Mouse (Mus musculus) heart, embryonic 16.5 days (tissue): Measurements from ENCODE around the gene Spdye4c. TPM values are rescaled to one million over a fixed set of nuclear protein-coding genes. Genes with fewer than 3 reads are reported as not detected.

ENCODE experiments used
- ATAC-seq: fragments of 200-750 bp; cut with Nextera tagmentation; replicated peaks from 2 replicates; pipeline ENCODE4 v1.8.0; 2017; ENCODE audit warnings: moderate number of reproducible peaks; ENCODE audit not compliant: insufficient read depth, low FRiP score; ENCODE audit errors: extremely low read depth
- H3K27ac ChIP-seq: fragments of 300-500 bp; sonication (generic); 2 replicates; pipeline ENCODE4 v1.5.1; 2014; ENCODE audit warnings: mild to moderate bottlenecking, low read length, control low read depth, moderate library complexity
- H3K27me3 ChIP-seq: fragments of 300-500 bp; sonication (generic); 2 replicates; pipeline ENCODE4 v1.6.1; 2014; ENCODE audit warnings: low read length, mixed read lengths; ENCODE audit not compliant: control insufficient read depth, insufficient read depth
- H3K36me3 ChIP-seq: fragments of 300-500 bp; sonication (generic); 2 replicates; pipeline ENCODE4 v1.6.1; 2014; ENCODE audit not compliant: control insufficient read depth, insufficient read depth
- H3K4me1 ChIP-seq: fragments of 300-500 bp; sonication (generic); 2 replicates; pipeline ENCODE4 v1.6.1; 2014; ENCODE audit warnings: low read length, mixed read lengths; ENCODE audit not compliant: control insufficient read depth, insufficient read depth
- H3K4me2 ChIP-seq: fragments of 300-500 bp; sonication (generic); 2 replicates; pipeline ENCODE4 v1.6.1; 2014; ENCODE audit warnings: low read depth, mild to moderate bottlenecking, control low read depth, low read length
- H3K4me3 ChIP-seq: fragments of 300-500 bp; sonication (generic); 2 replicates; pipeline ENCODE4 v1.5.1; 2014; ENCODE audit warnings: mild to moderate bottlenecking, control low read depth, low read length
- H3K9ac ChIP-seq: fragments of 300-500 bp; sonication (generic); 2 replicates; pipeline ENCODE4 v1.6.1; 2014; ENCODE audit warnings: low read length, control low read depth
- H3K9me3 ChIP-seq: fragments of 300-500 bp; sonication (generic); replicated peaks from 2 replicates; pipeline ENCODE4 v1.6.1; 2016; ENCODE audit warnings: low read length; ENCODE audit not compliant: control insufficient read depth
- WGBS: fragments of 180-500 bp; shearing (Covaris S2); extraction: QIAGEN DNeasy Blood & Tissue Kit; methylation state at CpG from one replicate; pipeline ENCODE4 v1.1.7; 2014; 5-methylcytosine and 5-hydroxymethylcytosine counted together
- polyA plus RNA-seq: library from polyadenylated mRNA; unstranded; fragments of >200 nt; fragmentation: Nextera tagmentation; extraction: Ambion mirVana; gene quantifications from 2 replicates; pipeline ENCODE4 v1.2.1, GENCODE M21; 2015

The Spdye4c gene
- polyA plus RNA-seq, 1 experiment from 2014 or later, result not detected

GRCm38 (mm10) chr2:128620578-128620977 lies 29.6 kb downstream of the Spdye4c start:
- Histone ChIP-seq H3K9ac (no peak overlapping the region), H3K4me1 (no peaks in the 10 kb centered on the region), H3K9me3 (no peaks in the 10 kb centered on the region), H3K27me3 (no peaks in the 10 kb centered on the region), H3K4me2 (no peak overlapping the region), H3K4me3 (no peak overlapping the region), H3K36me3 (peaks cover 70% of the 10 kb centered on the region), H3K27ac (no peak overlapping the region)
- whole genome bisulfite sequencing, result 97% methylated on average over 1 of the region's 1 CpGs
- no peak for ATAC-seq

Other genes starting within 250 kb of the Spdye4c start
- gene Anapc1, start 96.2 kb downstream of the Spdye4c start, polyA plus RNA-seq, result 32.8 and 38.2 TPM in 2 replicates
- gene Mertk, start 107.7 kb downstream of the Spdye4c start, polyA plus RNA-seq, result 3.7 and 4.2 TPM in 2 replicates
- 25.3 and 28.5 TPM in 2 replicates for gene Tmem87b, start 226.9 kb downstream of the Spdye4c start, polyA plus RNA-seq